Mouse (Mus musculus): ENCODE measurements around the gene Glce.

Glce gene

GRCm38 (mm10) chr9:62022961-62023680 is 99.3 kb downstream of the Glce start:
- TF ChIP-seq GATA4 (IDR thresholded peaks at IDR 0.05; ENCODE audit: insufficient replicate concordance, low read length), result no peak

- TF ChIP-seq GATA4 (IDR thresholded peaks at IDR 0.05; ENCODE audit: insufficient replicate concordance, low read length), result no peak
Observed at GRCm38 (mm10) chr9:62021583-62022120, 100.8 kb downstream of the Glce start.

DNA sequence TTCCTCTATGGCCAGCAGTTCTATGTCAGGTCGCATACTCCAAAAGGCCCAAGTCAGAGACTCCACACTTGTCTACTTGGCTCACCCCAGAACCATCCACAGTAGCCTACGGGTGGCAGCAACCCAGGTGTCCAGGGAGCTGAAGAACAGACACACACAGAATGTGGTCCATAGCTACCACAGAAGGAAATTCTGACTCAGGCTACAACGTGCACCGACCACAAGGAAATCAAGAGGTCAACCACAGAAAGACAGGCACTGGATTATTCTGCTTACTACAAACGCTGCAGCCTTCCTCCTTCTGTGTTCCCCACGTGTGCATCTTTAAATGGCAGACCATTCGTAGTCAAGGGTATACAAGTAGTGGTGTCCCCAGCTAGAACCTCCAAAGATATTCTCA is 102.2 kb downstream of the Glce start:
- TF ChIP-seq GATA4 (IDR thresholded peaks at IDR 0.05; ENCODE audit: insufficient replicate concordance, low read length), result no peak

GRCm38 (mm10) chr9:62018229-62019093 is 104.0 kb downstream of the Glce start:
- TF ChIP-seq GATA4 (IDR thresholded peaks at IDR 0.05; ENCODE audit: insufficient replicate concordance, low read length), result no peak

DNA sequence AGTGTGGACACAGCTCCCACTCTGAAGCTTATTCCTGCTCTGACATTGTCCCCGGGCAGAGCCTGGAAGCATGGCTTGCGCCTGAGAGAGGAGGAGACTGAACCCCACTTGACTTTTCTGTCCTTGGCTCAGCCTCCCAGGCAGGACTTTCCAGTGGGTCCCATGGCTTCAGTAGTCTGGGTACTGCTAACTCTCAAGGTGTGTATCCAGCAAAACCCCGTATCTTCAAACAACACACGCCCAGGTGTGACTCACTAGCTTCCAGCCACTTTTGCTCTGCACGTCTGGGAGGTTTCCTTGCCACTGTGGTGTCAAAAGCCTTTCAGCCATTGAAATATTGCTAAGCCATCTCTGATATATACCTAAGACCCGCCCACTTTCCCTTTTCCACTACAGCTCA is 105.1 kb downstream of the Glce start:
- no peak for TF ChIP-seq GATA4 (IDR thresholded peaks at IDR 0.05; ENCODE audit: insufficient replicate concordance, low read length)

GRCm38 (mm10) chr9:62015504-62015903 is 107.0 kb downstream of the Glce start:
- no peak for TF ChIP-seq GATA4 (IDR thresholded peaks at IDR 0.05; ENCODE audit: insufficient replicate concordance, low read length)

DNA sequence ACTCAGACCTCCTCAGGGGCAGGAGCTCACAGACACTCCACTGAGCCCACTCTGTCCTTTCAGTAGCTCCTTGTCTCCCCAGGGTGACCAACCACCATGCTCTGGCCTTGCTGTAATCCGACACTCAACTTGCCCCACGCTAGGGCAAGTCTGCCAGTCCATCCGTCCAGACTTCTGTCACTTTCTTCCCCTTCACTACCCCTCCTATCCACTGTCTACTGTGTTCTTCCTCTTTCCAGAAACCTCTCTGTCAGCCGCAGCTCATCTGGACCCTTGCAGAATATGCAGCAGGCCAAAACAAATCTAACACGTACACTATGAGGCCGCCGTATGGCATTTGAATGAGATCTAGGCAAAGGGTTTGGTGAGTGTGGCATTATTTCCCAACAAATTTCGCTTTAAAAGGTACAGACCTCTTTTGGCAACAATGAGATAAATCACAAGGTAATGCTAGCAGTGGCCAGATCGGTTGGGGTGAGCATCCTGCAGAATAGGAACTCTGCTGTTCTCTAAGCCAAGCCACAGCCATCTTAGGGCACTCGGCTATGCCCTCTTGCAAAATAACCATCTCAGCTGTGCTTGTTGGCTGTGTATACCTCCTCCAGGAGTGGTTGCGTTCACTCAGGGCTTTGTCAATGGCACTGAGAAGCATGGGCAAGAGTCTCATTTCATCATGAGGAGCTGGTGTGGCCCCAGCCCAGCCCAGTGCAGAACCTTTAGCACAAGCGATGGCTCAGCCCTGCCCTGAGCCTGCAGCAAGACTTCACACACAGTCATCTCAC is 108.9 kb downstream of the Glce start:
- no peak for TF ChIP-seq GATA4 (IDR thresholded peaks at IDR 0.05; ENCODE audit: insufficient replicate concordance, low read length)

DNA sequence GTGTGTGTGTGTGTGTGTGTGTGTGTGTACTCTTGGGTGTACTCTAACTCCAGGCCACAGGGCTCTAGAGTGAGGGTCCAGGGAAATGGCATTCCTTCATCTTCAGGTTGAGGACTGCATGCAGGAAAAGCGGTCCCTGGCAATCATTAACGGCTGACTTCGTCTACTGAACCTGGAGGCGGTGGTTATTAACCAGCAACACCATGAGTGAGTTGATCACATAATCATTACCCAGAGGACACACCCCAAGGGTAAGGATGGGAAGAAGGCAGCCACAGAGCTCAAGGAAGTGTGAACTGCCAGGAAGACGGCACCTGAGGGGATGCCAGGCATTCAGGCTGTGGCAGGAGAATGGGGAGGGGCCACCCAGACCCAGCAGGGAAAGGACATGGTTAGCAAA is 114.1 kb downstream of the Glce start:
- TF ChIP-seq GATA4 (IDR thresholded peaks at IDR 0.05; ENCODE audit: insufficient replicate concordance, low read length), result no peak
